Mouse (Mus musculus) retina, postnatal 1 day (tissue): ENCODE measurements at regions not wholly inside any gene's neighbourhood (a gene's known extent, or its start where the extent isn't known, plus 50 kb on each side); places are given as distances from the start of the nearest gene placed in this dataset.

Experiments
- DNase-seq: peaks from one replicate; pipeline ENCODE4 v3.0.0-alpha.2; 2012

GRCm38 (mm10) chr2:70914372-70914771 is 88.8 kb upstream of the Tlk1 start:
- no peak for DNase-seq

GRCm38 (mm10) chr2:70909401-70909800 is 83.9 kb upstream of the Tlk1 start:
- no peak for DNase-seq

- peak; percentile 79 for DNase-seq
Observed at GRCm38 (mm10) chr2:70908579-70908978, 83.1 kb upstream of the Tlk1 start.

- DNase-seq = no peak
Observed at GRCm38 (mm10) chr2:70906216-70906615, 80.7 kb upstream of the Tlk1 start.

GRCm38 (mm10) chr2:70904429-70904828 is 78.9 kb upstream of the Tlk1 start:
- no peak for DNase-seq

GRCm38 (mm10) chr2:70902196-70902595 is 76.7 kb upstream of the Tlk1 start:
- no peak for DNase-seq

- no peak for DNase-seq
Observed at GRCm38 (mm10) chr2:70901479-70901878, 76.0 kb upstream of the Tlk1 start.

- DNase-seq = no peak
Observed at GRCm38 (mm10) chr2:70899056-70899455, 73.5 kb upstream of the Tlk1 start.

- DNase-seq = no peak
Observed at GRCm38 (mm10) chr2:70898396-70898795, 72.9 kb upstream of the Tlk1 start.

- DNase-seq = no peak
Observed at GRCm38 (mm10) chr2:70897373-70897772, 71.8 kb upstream of the Tlk1 start.

GRCm38 (mm10) chr2:70889522-70890100 is 64.1 kb upstream of the Tlk1 start:
- no peak for DNase-seq

GRCm38 (mm10) chr2:70888840-70889469 is 63.4 kb upstream of the Tlk1 start:
- no peak for DNase-seq

- DNase-seq = no peak
Observed at GRCm38 (mm10) chr2:70886831-70887230, 61.3 kb upstream of the Tlk1 start.

- no peak for DNase-seq
Observed at GRCm38 (mm10) chr2:70885674-70886073, 60.1 kb upstream of the Tlk1 start.

GRCm38 (mm10) chr2:70877333-70878080 is 52.0 kb upstream of the Tlk1 start:
- DNase-seq = no peak

- no peak for DNase-seq
Observed at GRCm38 (mm10) chr2:70876251-70876650, 50.7 kb upstream of the Tlk1 start.
